Mouse (Mus musculus) limb, embryonic 12.5 days (tissue): ENCODE results near the gene Tmem144. TPM values are rescaled to one million over a fixed set of nuclear protein-coding genes. Genes with fewer than 3 reads are reported as not detected.
A peak's percentile ranks its signal among the peaks of the same experiment; 100 is the strongest.

Source experiments
- ATAC-seq: fragments of 200-750 bp; cut with Nextera tagmentation; 2 replicates; pipeline ENCODE4 v1.8.0; 2017; ENCODE audit warnings: low read depth, moderate TSS enrichment; ENCODE audit not compliant: insufficient number of reproducible peaks, insufficient read depth, low FRiP score, low TSS enrichment
- H3K27ac ChIP-seq: fragments of 300-500 bp; sonication (generic); 2 replicates; pipeline ENCODE4 v1.5.1; 2016; ENCODE audit warnings: mild to moderate bottlenecking, moderate library complexity
- H3K27me3 ChIP-seq: fragments of 300-500 bp; sonication (generic); 2 replicates; pipeline ENCODE4 v1.6.1; 2016; ENCODE audit warnings: mild to moderate bottlenecking, moderate library complexity
- H3K36me3 ChIP-seq: fragments of 300-500 bp; sonication (generic); 2 replicates; pipeline ENCODE4 v1.6.1; 2016; ENCODE audit warnings: mild to moderate bottlenecking, moderate library complexity
- H3K4me1 ChIP-seq: fragments of 300-500 bp; sonication (generic); replicated peaks from 2 replicates; pipeline ENCODE4 v1.6.1; 2016
- H3K4me2 ChIP-seq: fragments of 300-500 bp; sonication (generic); 2 replicates; pipeline ENCODE4 v1.6.1; 2016; ENCODE audit warnings: mild to moderate bottlenecking, moderate library complexity
- H3K4me3 ChIP-seq: fragments of 300-500 bp; sonication (generic); replicated peaks from 2 replicates; pipeline ENCODE4 v1.5.1; 2016; ENCODE audit warnings: mild to moderate bottlenecking
- H3K9ac ChIP-seq: fragments of 300-500 bp; sonication (generic); replicated peaks from 2 replicates; pipeline ENCODE4 v1.6.1; 2016; ENCODE audit warnings: mild to moderate bottlenecking, moderate library complexity
- H3K9me3 ChIP-seq: fragments of 300-500 bp; sonication (generic); 2 replicates; pipeline ENCODE4 v1.6.1; 2016; ENCODE audit warnings: mild to moderate bottlenecking, moderate library complexity
- WGBS: fragments of 180-500 bp; shearing (Covaris S2); methylation state at CpG from one replicate; pipeline ENCODE4 v1.1.7; 2016; 5-methylcytosine and 5-hydroxymethylcytosine counted together
- polyA plus RNA-seq: library from polyadenylated mRNA; unstranded; fragments of >200 nt; fragmentation: Nextera tagmentation; extraction: Ambion mirVana; gene quantifications from 2 replicates; pipeline ENCODE4 v1.2.1, GENCODE M21; 2016

Tmem144 gene
- polyA plus RNA-seq, 1 experiment from 2014 or later = 3.0 TPM

- H3K27me3 ChIP-seq = no peaks in the 10 kb centered on the region
- ATAC-seq = no peak
- WGBS = 52% methylated on average over 6 of the region's 6 CpGs
Measured at GRCm38 (mm10) chr3:79838751-79839150, 13.8 kb downstream of the Tmem144 start.

GRCm38 (mm10) chr3:79829289-79829688 is 23.3 kb downstream of the Tmem144 start:
- Histone ChIP-seq H3K4me3 (no peak overlapping the region), H3K9ac (no peak overlapping the region), H3K27ac (no peak overlapping the region), H3K4me2 (no peak overlapping the region), H3K36me3 (no peaks in the 10 kb centered on the region), H3K9me3 (no peaks in the 10 kb centered on the region), H3K4me1 (no peaks in the 10 kb centered on the region), H3K27me3 (no peaks in the 10 kb centered on the region)
- ATAC-seq = no peak

More at GRCm38 (mm10) chr3:79838751-79839150, 13.8 kb downstream of the Tmem144 start:
- H3K36me3 ChIP-seq = no peaks in the 10 kb centered on the region
- no peaks in the 10 kb centered on the region for H3K9me3 ChIP-seq
- H3K27ac ChIP-seq = no peak overlapping the region
- H3K4me1 ChIP-seq = 0 out of 2 replicates have a peak, but pooled peaks cover 3% of the 10 kb centered on the region
- no peak overlapping the region for H3K4me3 ChIP-seq
- H3K9ac ChIP-seq = no peak overlapping the region
- no peak overlapping the region for H3K4me2 ChIP-seq

GRCm38 (mm10) chr3:79825067-79825780 is 27.3 kb downstream of the Tmem144 start:
- no peak overlapping the region for H3K27ac ChIP-seq

GRCm38 (mm10) chr3:79823176-79823575 is 29.4 kb downstream of the Tmem144 start:
- H3K36me3 ChIP-seq = no peaks in the 10 kb centered on the region
- no peak for ATAC-seq
- WGBS = 90% methylated on average over 7 of the region's 7 CpGs
- no peak overlapping the region for H3K4me3 ChIP-seq
- no peak overlapping the region for H3K9ac ChIP-seq
- no peak overlapping the region for H3K27ac ChIP-seq
- no peak overlapping the region for H3K4me2 ChIP-seq
- H3K9me3 ChIP-seq = no peaks in the 10 kb centered on the region
- no peaks in the 10 kb centered on the region for H3K27me3 ChIP-seq
- peaks cover 3% of the 10 kb centered on the region; the same call in 1 of the 2 replicates for H3K4me1 ChIP-seq

More at GRCm38 (mm10) chr3:79825067-79825780, 27.3 kb downstream of the Tmem144 start:
- H3K27me3 ChIP-seq = no peaks in the 10 kb centered on the region
- H3K4me3 ChIP-seq = no peak overlapping the region
- H3K4me2 ChIP-seq = no peak overlapping the region
- no peak overlapping the region for H3K9ac ChIP-seq
- H3K9me3 ChIP-seq = no peaks in the 10 kb centered on the region
- no peaks in the 10 kb centered on the region for H3K36me3 ChIP-seq
- no peaks in the 10 kb centered on the region for H3K4me1 ChIP-seq
- ATAC-seq = no peak
- WGBS = 90% methylated on average over 14 of the region's 14 CpGs

DNA sequence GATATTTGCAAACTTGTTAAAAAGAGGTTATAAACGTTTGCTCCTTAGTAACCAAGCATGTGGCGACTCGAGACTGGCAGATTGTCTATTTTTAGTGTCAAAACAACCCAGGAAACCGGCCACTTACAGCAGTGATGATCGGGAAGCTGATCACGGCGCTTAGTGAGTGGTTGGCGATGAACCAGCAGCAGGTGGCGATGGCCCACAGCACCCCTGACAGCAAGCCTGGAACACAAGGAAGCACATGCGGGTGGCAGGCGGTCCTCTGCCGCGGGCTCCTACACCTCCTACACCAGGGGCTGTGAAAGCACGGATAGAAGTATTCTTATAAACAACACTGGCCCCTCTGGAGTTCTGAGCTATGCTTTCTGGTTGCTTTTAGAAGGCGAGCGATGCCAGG is 31.4 kb downstream of the Tmem144 start:
- 91% methylated on average over 16 of the region's 16 CpGs for WGBS
- H3K4me1 ChIP-seq = peaks cover 3% of the 10 kb centered on the region; the same call in 1 of the 2 replicates

DNA sequence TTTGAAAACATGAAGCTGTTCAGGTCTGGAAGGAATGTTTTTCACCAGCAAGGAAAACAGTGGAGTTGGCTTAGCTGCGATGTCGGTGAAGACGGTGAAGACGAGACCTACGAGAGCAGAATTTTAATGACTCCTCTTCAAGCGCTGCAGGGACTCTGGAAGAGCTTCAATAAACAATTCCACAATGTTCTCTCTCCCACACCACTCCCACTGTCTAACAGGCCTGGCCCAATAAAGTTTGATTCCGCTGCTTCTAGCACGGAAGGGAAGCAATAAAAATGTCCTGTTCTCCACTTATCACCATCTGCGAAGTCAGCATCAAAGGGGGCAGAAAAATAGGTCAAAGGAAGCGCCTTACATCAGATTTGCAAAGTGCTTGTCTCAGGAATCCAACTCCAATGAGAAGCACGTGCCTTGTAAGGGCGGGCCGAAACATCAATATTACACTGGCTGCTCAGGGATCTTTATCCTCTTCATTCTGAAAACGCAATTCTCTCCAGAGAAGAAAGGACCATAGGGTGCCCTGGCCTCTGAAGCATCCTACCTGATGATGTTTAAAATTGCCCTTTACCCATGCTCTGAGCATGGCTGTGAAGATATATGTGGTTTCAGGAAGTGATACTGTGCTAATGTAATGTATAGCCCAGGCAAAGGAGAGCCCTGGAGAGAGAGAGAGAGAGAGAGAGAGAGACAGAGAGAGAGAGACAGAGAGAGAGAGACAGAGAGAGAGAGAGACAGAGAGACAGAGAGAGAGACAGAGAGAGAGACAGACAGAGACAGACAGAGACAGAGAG is 34.2 kb downstream of the Tmem144 start:
- H3K4me3 ChIP-seq = no peak overlapping the region
- H3K9ac ChIP-seq = no peak overlapping the region
- no peaks in the 10 kb centered on the region for H3K27me3 ChIP-seq
- H3K36me3 ChIP-seq = no peaks in the 10 kb centered on the region
- H3K9me3 ChIP-seq = no peaks in the 10 kb centered on the region
- 13% methylated on average over 14 of the region's 14 CpGs for WGBS
- no peak for ATAC-seq
- H3K4me1 ChIP-seq = peaks cover 3% of the 10 kb centered on the region; the same call in 1 of the 2 replicates
- no peak overlapping the region for H3K27ac ChIP-seq
- H3K4me2 ChIP-seq = 0 out of 2 replicates have a peak overlapping the region, but pooled peaks have one; percentile 11

More for the DNA sequence above, 31.4 kb downstream of the Tmem144 start:
- no peaks in the 10 kb centered on the region for H3K27me3 ChIP-seq
- no peak for ATAC-seq
- no peaks in the 10 kb centered on the region for H3K9me3 ChIP-seq
- no peak overlapping the region for H3K4me2 ChIP-seq
- H3K27ac ChIP-seq = no peak overlapping the region
- no peaks in the 10 kb centered on the region for H3K36me3 ChIP-seq
- H3K4me3 ChIP-seq = no peak overlapping the region
- H3K9ac ChIP-seq = no peak overlapping the region

- Histone ChIP-seq H3K9ac (no peak overlapping the region), H3K36me3 (no peaks in the 10 kb centered on the region), H3K9me3 (no peaks in the 10 kb centered on the region), H3K4me1 (peaks cover 3% of the 10 kb centered on the region; the same call in 1 of the 2 replicates), H3K4me2 (no peak overlapping the region), H3K27ac (no peak overlapping the region), H3K27me3 (no peaks in the 10 kb centered on the region), H3K4me3 (no peak overlapping the region)
- 78% methylated on average over 4 of the region's 4 CpGs for WGBS
- no peak for ATAC-seq
Measured at GRCm38 (mm10) chr3:79816229-79816628, 36.3 kb downstream of the Tmem144 start.

GRCm38 (mm10) chr3:79813814-79814490 is 38.6 kb downstream of the Tmem144 start:
- Histone ChIP-seq H3K36me3 (no peaks in the 10 kb centered on the region), H3K4me3 (no peak overlapping the region), H3K9me3 (no peaks in the 10 kb centered on the region), H3K4me2 (0 out of 2 replicates have a peak overlapping the region, but pooled peaks have one; percentile 9), H3K27ac (no peak overlapping the region), H3K4me1 (peaks cover 3% of the 10 kb centered on the region; the same call in 1 of the 2 replicates), H3K9ac (no peak overlapping the region), H3K27me3 (no peaks in the 10 kb centered on the region)
- 0 out of 2 replicates have a peak, but pooled peaks have one; percentile 32 for ATAC-seq
- 28% methylated on average over 19 of the region's 19 CpGs for WGBS

GRCm38 (mm10) chr3:79812042-79812441 is 40.5 kb downstream of the Tmem144 start:
- no peaks in the 10 kb centered on the region for H3K36me3 ChIP-seq
- no peak for ATAC-seq
- H3K27ac ChIP-seq = no peak overlapping the region
- no peak overlapping the region for H3K4me3 ChIP-seq
- no peak overlapping the region for H3K9ac ChIP-seq
- 74% methylated on average over 2 of the region's 2 CpGs for WGBS
- no peak overlapping the region for H3K4me2 ChIP-seq
- no peaks in the 10 kb centered on the region for H3K4me1 ChIP-seq
- H3K27me3 ChIP-seq = no peaks in the 10 kb centered on the region
- no peaks in the 10 kb centered on the region for H3K9me3 ChIP-seq

DNA sequence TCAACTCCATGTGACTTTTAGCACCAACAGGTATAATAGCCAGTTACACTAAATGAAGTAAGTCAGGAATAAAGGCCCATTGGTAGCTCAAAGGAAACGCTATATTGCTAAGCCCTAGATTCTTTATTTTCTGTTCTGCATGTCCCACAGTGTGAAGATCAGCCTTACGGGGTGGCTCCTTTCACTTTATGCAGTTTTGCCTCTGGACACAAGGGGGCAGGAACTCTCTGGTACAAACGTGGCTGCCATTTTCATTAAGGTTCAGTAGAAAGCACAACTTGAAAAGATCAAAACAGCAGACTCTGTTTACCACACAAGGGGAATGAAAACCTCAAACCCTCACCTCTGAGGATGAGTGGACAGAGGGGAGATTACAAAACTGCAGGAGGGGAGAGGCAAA is 40.9 kb downstream of the Tmem144 start:
- H3K9ac ChIP-seq = no peak overlapping the region
- H3K27me3 ChIP-seq = no peaks in the 10 kb centered on the region
- H3K4me1 ChIP-seq = no peaks in the 10 kb centered on the region
- H3K4me3 ChIP-seq = no peak overlapping the region
- H3K36me3 ChIP-seq = no peaks in the 10 kb centered on the region
- H3K4me2 ChIP-seq = no peak overlapping the region
- no peak for ATAC-seq
- H3K9me3 ChIP-seq = no peaks in the 10 kb centered on the region
- H3K27ac ChIP-seq = no peak overlapping the region
- 51% methylated on average over 3 of the region's 3 CpGs for WGBS

GRCm38 (mm10) chr3:79810563-79810962 is 42.0 kb downstream of the Tmem144 start:
- Histone ChIP-seq H3K9ac (no peak overlapping the region), H3K36me3 (no peaks in the 10 kb centered on the region), H3K27ac (no peak overlapping the region), H3K27me3 (no peaks in the 10 kb centered on the region), H3K4me1 (no peaks in the 10 kb centered on the region), H3K9me3 (no peaks in the 10 kb centered on the region), H3K4me3 (no peak overlapping the region), H3K4me2 (no peak overlapping the region)
- ATAC-seq = no peak
- WGBS = 78% methylated on average over 6 of the region's 6 CpGs
